Mouse (Mus musculus): ENCODE measurements around the gene Mtch1.
"Not testable (repeated sequence)": the region's sequence is repeated elsewhere in the genome, so short reads cannot be mapped to it uniquely, and the experiment has no call there.

DNA sequence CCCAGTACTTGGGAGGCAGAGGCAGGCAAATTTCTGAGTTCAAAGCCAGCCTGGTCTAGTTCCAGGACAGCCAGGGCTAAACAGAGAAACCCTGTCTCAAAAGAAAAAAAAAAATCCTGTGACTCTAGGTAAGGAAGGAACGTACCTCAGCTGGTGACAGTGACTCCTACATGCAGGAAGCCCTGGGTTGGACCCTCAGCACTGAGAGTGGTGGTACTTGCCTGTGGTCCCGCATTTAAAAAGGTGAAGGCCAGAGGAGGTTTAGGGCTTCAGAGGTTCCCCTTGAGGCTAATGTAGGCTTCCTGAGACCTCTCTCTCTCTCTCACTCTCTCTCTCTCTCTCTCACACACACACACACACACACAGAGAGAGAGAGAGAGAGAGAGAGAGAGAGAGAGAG, 47.0 kb upstream of the Mtch1 start:
- not testable (repeated sequence) for TF ChIP-seq CTCF (IDR thresholded peaks at IDR 0.05; ENCODE audit: low read depth); EP300 (optimal IDR thresholded peaks at IDR 0.05)

All from stomach, postnatal 0 days (tissue).